Mouse (Mus musculus): ENCODE data around the gene Kif18a.

- no peak for TF ChIP-seq CTCF (IDR thresholded peaks at IDR 0.05; ENCODE audit: low read depth, low read length)
- TF ChIP-seq POLR2A (IDR thresholded peaks at IDR 0.05; ENCODE audit: extremely low read depth, insufficient read depth, low read length): no peak
These were observed 55.2 kb downstream of the Kif18a start for GRCm38 (mm10) chr2:109335765-109336164.

All from liver, adult 2 months (tissue).